Mouse (Mus musculus): ENCODE results near the gene Yipf1.

GRCm38 (mm10) chr4:107323113-107323512, 8.9 kb downstream of the Yipf1 start:
- TF ChIP-seq CTCF (IDR thresholded peaks at IDR 0.05) (no peak), EP300 (IDR thresholded peaks at IDR 0.05) (no peak)

Measured in lung, postnatal 0 days (tissue).